Comparison of ENCODE assay signal across 11 mouse cellular contexts in genomic region chr14:56205021-56205420, GRCm38 (mm10). TPM values are rescaled to one million over a fixed set of nuclear protein-coding genes. Genes with fewer than 3 reads are reported as not detected.
DNase-seq lines count a peak whose midpoint lies in the region; ATAC-seq and TF ChIP-seq lines count a peak whose summit lies in the region.
"Not testable (repeated sequence)": the region's sequence is repeated elsewhere in the genome, so short reads cannot be mapped to it uniquely, and the experiment has no call there.
"Had no signal": no experiment of that assay in that cellular context is flagged by ENCODE, and none has a peak within 500 bp of the region (broad histone marks: within the 10 kb centered on the region; RNA-seq: fewer than 3 reads in every experiment).

No protein-coding gene starts in this region.

- WGBS in intestine, postnatal 0 days, result 32% methylated on average over 5 of the region's 5 CpGs
- 43% methylated on average over 5 of the region's 5 CpGs for WGBS in liver, adult 2 months
- 37% methylated on average over 5 of the region's 5 CpGs for WGBS in midbrain, postnatal 0 days
- 42% methylated on average over 5 of the region's 5 CpGs for WGBS in thymus, adult 2 months

- not testable (repeated sequence) for H3K4me1 ChIP-seq in intestine, postnatal 0 days (replicated peaks; ENCODE audit: control insufficient read depth, insufficient read depth, low read length); liver, adult 2 months (ENCODE audit: control insufficient read depth, insufficient read depth, low read length); midbrain, postnatal 0 days (ENCODE audit: insufficient read depth, low read length); thymus, adult 2 months (replicated peaks; ENCODE audit: control insufficient read depth, insufficient read depth, low read length)

- not testable (repeated sequence) for H3K27me3 ChIP-seq in intestine, postnatal 0 days (replicated peaks; ENCODE audit: control insufficient read depth, insufficient read depth, low read length); liver, adult 2 months (ENCODE audit: control insufficient read depth, insufficient read depth, low read length); midbrain, postnatal 0 days (ENCODE audit: insufficient read depth, low read length); thymus, adult 2 months (ENCODE audit: control insufficient read depth, insufficient read depth, low read length)

- peak; percentile 68 for TF ChIP-seq CTCF in intestine, postnatal 0 days (IDR thresholded peaks at IDR 0.05; ENCODE audit: low read depth)
- peak; percentile 63 for TF ChIP-seq CTCF in liver, adult 2 months (IDR thresholded peaks at IDR 0.05; ENCODE audit: low read depth, low read length)
- peak; percentile 54 for TF ChIP-seq CTCF in midbrain, postnatal 0 days (IDR thresholded peaks at IDR 0.05)
- TF ChIP-seq CTCF in thymus, adult 2 months (IDR thresholded peaks at IDR 0.05; ENCODE audit: borderline replicate concordance, control insufficient read depth, extremely low read depth, insufficient read depth, low read length, poor library complexity), result peak; percentile 35; the same call in 1 of the 2 replicates

- TF ChIP-seq POLR2A in liver, adult 2 months (IDR thresholded peaks at IDR 0.05; ENCODE audit: extremely low read depth, insufficient read depth, low read length); thymus, adult 2 months (IDR thresholded peaks at IDR 0.05; ENCODE audit: control insufficient read depth, extremely low read depth, insufficient read depth, low read length, poor library complexity): not testable (repeated sequence)

- peak; percentile 69; the same call in 1 of the 2 replicates for ATAC-seq in frontal cortex, adult (ENCODE audit: low TSS enrichment)
- ATAC-seq in intestine, postnatal 0 days; midbrain, postnatal 0 days (ENCODE audit: low FRiP score): not testable (repeated sequence)

- not testable (repeated sequence) for H3K4me2 ChIP-seq in intestine, postnatal 0 days (replicated peaks; ENCODE audit: low read depth); midbrain, postnatal 0 days (ENCODE audit: low read depth, low read length, poor library complexity, severe bottlenecking)

- not testable (repeated sequence) for H3K36me3 ChIP-seq in intestine, postnatal 0 days (ENCODE audit: control insufficient read depth, insufficient read depth); liver, adult 2 months (ENCODE audit: control insufficient read depth, insufficient read depth, low read length); midbrain, postnatal 0 days (ENCODE audit: insufficient read depth, low read length); thymus, adult 2 months (ENCODE audit: control insufficient read depth, insufficient read depth, low read length)

- H3K27ac ChIP-seq in intestine, postnatal 0 days (ENCODE audit: low read depth, low read length); liver, adult 2 months (replicated peaks; ENCODE audit: insufficient read depth, low read depth, low read length); midbrain, postnatal 0 days (ENCODE audit: low read depth, low read length); thymus, adult 2 months (ENCODE audit: control insufficient read depth, insufficient read depth, low read length): not testable (repeated sequence)

- H3K9ac ChIP-seq in intestine, postnatal 0 days (ENCODE audit: low read depth, low read length); liver, adult 2 months (ENCODE audit: low read depth, low read length); midbrain, postnatal 0 days (replicated peaks; ENCODE audit: low read length, poor library complexity, severe bottlenecking): not testable (repeated sequence)

- peak; percentile 59 for DNase-seq in A20 (ENCODE audit: low read depth, low spot score)
- DNase-seq in WW6 (ENCODE audit: low read depth, low spot score), result peak; percentile 29
- peak; percentile 26 to 53 for DNase-seq in cerebellum, postnatal 14 days
- peak; percentile 6 for DNase-seq in liver, adult 2 months (ENCODE audit: extremely low read depth, low read depth, low spot score)
- DNase-seq in midbrain, postnatal 0 days (ENCODE audit: low spot score), result peak; percentile 25
- DNase-seq in thymus, adult 2 months, result peak; percentile 47

- not testable (repeated sequence) for H3K79me2 ChIP-seq in liver, adult 2 months (ENCODE audit: control insufficient read depth, insufficient read depth, low read length)

- H3K4me3 ChIP-seq in intestine, postnatal 0 days (ENCODE audit: low read depth, low read length); liver, adult 2 months (ENCODE audit: insufficient read depth, low read depth, low read length); midbrain, postnatal 0 days (ENCODE audit: low read depth, low read length); thymus, adult 2 months (ENCODE audit: control insufficient read depth, insufficient read depth, low read length): not testable (repeated sequence)

- not testable (repeated sequence) for H3K9me3 ChIP-seq in intestine, postnatal 0 days (ENCODE audit: control insufficient read depth); midbrain, postnatal 0 days (ENCODE audit: low read length)

RNA-seq across cellular contexts. Expression of gene Gzmf, which starts 6.2 kb away (rescaled TPM):
- polyA plus RNA-seq in intestine, postnatal 0 days (2015; fragmentation: Nextera tagmentation; extraction: Ambion mirVana), result not detected in 2 replicates
- not detected in 2 replicates for total RNA-seq in liver, adult 2 months (2014; rRNA removed)
- not detected in 2 replicates for polyA plus RNA-seq in liver, adult 2 months (2012; rRNA removed)
- not detected in 2 replicates for total RNA-seq in midbrain, postnatal 0 days (2014; rRNA removed)
- polyA plus RNA-seq in midbrain, postnatal 0 days (2015; fragmentation: Nextera tagmentation; extraction: Ambion mirVana), result not detected in 2 replicates
- 0.24 TPM in 1 of 2 replicates, not detected in the other for polyA plus RNA-seq in thymus, adult 2 months (2012; rRNA removed)
- total RNA-seq: layer of hippocampus, adult 18-20 months had no signal
- polyA plus RNA-seq: heart, embryonic 16.5 days; liver, embryonic 12.5 days had no signal

RNA-seq across cellular contexts. Expression of gene Gzmc, which starts 29.4 kb away (rescaled TPM):
- polyA plus RNA-seq in intestine, postnatal 0 days (2015; fragmentation: Nextera tagmentation; extraction: Ambion mirVana), result not detected in 2 replicates
- 0.28 TPM in 1 of 2 replicates, not detected in the other for total RNA-seq in liver, adult 2 months (2014; rRNA removed)
- not detected in 2 replicates for polyA plus RNA-seq in liver, adult 2 months (2012; rRNA removed)
- not detected in 2 replicates for total RNA-seq in midbrain, postnatal 0 days (2014; rRNA removed)
- 0.20 TPM in 1 of 2 replicates, not detected in the other for polyA plus RNA-seq in midbrain, postnatal 0 days (2015; fragmentation: Nextera tagmentation; extraction: Ambion mirVana)
- 0.54 and 0.60 TPM in 2 replicates for polyA plus RNA-seq in thymus, adult 2 months (2012; rRNA removed)
- total RNA-seq: layer of hippocampus, adult 18-20 months had no signal
- polyA plus RNA-seq: liver, embryonic 12.5 days had no signal

RNA-seq across cellular contexts. Expression of gene Gzmn, which starts 30.6 kb away (rescaled TPM):
- not detected in 2 replicates for polyA plus RNA-seq in intestine, postnatal 0 days (2015; fragmentation: Nextera tagmentation; extraction: Ambion mirVana)
- total RNA-seq in liver, adult 2 months (2014; rRNA removed), result not detected in 2 replicates
- not detected in 2 replicates for polyA plus RNA-seq in liver, adult 2 months (2012; rRNA removed)
- not detected in 2 replicates for total RNA-seq in midbrain, postnatal 0 days (2014; rRNA removed)
- not detected in 2 replicates for polyA plus RNA-seq in midbrain, postnatal 0 days (2015; fragmentation: Nextera tagmentation; extraction: Ambion mirVana)
- polyA plus RNA-seq in thymus, adult 2 months (2012; rRNA removed), result not detected in 2 replicates
- total RNA-seq: layer of hippocampus, adult 18-20 months had no signal
- polyA plus RNA-seq: heart, embryonic 16.5 days; liver, embryonic 12.5 days had no signal

RNA-seq across cellular contexts. Expression of gene Gzmg, which starts 45.6 kb away (rescaled TPM):
- polyA plus RNA-seq in intestine, postnatal 0 days (2015; fragmentation: Nextera tagmentation; extraction: Ambion mirVana), result not detected in 2 replicates
- not detected in 2 replicates for total RNA-seq in liver, adult 2 months (2014; rRNA removed)
- not detected in 2 replicates for polyA plus RNA-seq in liver, adult 2 months (2012; rRNA removed)
- not detected in 2 replicates for total RNA-seq in midbrain, postnatal 0 days (2014; rRNA removed)
- polyA plus RNA-seq in midbrain, postnatal 0 days (2015; fragmentation: Nextera tagmentation; extraction: Ambion mirVana), result not detected in 2 replicates
- polyA plus RNA-seq in thymus, adult 2 months (2012; rRNA removed), result not detected in 2 replicates
- total RNA-seq: layer of hippocampus, adult 18-20 months had no signal
- polyA plus RNA-seq: heart, embryonic 16.5 days; liver, embryonic 12.5 days had no signal

RNA-seq across cellular contexts. Expression of gene Gzmb, which starts 57.0 kb away (rescaled TPM):
- polyA plus RNA-seq in intestine, postnatal 0 days (2015; fragmentation: Nextera tagmentation; extraction: Ambion mirVana), result 0.21 and 0.34 TPM in 2 replicates
- 0.34 and 1.0 TPM in 2 replicates for total RNA-seq in liver, adult 2 months (2014; rRNA removed)
- 0.27 and 0.49 TPM in 2 replicates for polyA plus RNA-seq in liver, adult 2 months (2012; rRNA removed)
- total RNA-seq in midbrain, postnatal 0 days (2014; rRNA removed), result not detected in 2 replicates
- polyA plus RNA-seq in midbrain, postnatal 0 days (2015; fragmentation: Nextera tagmentation; extraction: Ambion mirVana), result not detected in 2 replicates
- polyA plus RNA-seq in thymus, adult 2 months (2012; rRNA removed), result 1.2 and 2.2 TPM in 2 replicates
- total RNA-seq: layer of hippocampus, adult 18-20 months had no signal
- polyA plus RNA-seq: liver, embryonic 12.5 days had no signal

Comparison
In these comparisons a context has a peak if more than half of its experiments do, and no peak if none do; other contexts are left out.
1. DNase-seq: peak in every context shown above with its lines; median percentile 59 in A20; 47 in thymus, adult 2 months; 40 in cerebellum, postnatal 14 days; 29 in WW6; 25 in midbrain, postnatal 0 days; 6 in liver, adult 2 months.